Mouse (Mus musculus): ENCODE measurements around the gene Clasp1. TPM values are rescaled to one million over a fixed set of nuclear protein-coding genes. Genes with fewer than 3 reads are reported as not detected.

Gene Clasp1
- total and polyA plus RNA-seq, 3 experiments, result 13.9 to 21.3 TPM; not detected in 1

DNA sequence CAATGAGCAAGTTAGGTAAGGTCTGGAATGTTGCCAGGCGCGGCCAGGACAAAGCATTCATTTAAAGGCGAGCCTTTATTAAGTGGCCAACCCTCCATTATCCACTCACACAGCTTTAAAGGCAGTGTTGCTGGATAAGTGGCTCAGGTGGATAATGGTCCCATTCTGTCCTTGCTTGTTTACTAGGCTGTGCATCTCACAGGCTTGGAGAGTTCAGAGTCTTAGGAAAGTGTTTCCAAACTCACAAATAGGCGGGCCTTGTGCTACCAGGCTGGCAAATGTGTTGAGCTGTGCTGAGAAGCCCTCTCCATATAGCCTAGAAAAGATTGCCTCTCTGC, 92.5 kb downstream of the Clasp1 start:
- no peaks in the 10 kb centered on the region for H3K9me3 ChIP-seq (replicated peaks; ENCODE audit: insufficient read depth, low read length)
- peak overlapping the region; percentile 16 for H3K9ac ChIP-seq (ENCODE audit: control insufficient read depth, low read depth, low read length, poor library complexity, severe bottlenecking)
- peak; percentile 67 for DNase-seq (ENCODE audit: low read depth, low spot score)
- TF ChIP-seq SIN3A (IDR thresholded peaks at IDR 0.05; ENCODE audit: low read length) (peak; percentile 9; the same call in 1 of the 2 replicates), BHLHE40 (IDR thresholded peaks at IDR 0.05; ENCODE audit: borderline replicate concordance, low read depth, low read length) (no peak)
- no peaks in the 10 kb centered on the region for H3K27me3 ChIP-seq (ENCODE audit: control insufficient read depth in 1 of 2, insufficient read depth in 2 of 2, low read length in 2 of 2)
- H3K79me2 ChIP-seq (ENCODE audit: control insufficient read depth, insufficient read depth, low read length, poor library complexity), result no peaks in the 10 kb centered on the region
- H3K27ac ChIP-seq (ENCODE audit: control insufficient read depth, low read depth, low read length), result peak overlapping the region; percentile 82
- peak overlapping the region in 1 of 2 experiments; percentile 14; a peak in 2 of 4 replicates for H3K4me3 ChIP-seq (ENCODE audit: control insufficient read depth in 1 of 2, insufficient read depth in 1 of 2, low read depth in 2 of 2, low read length in 2 of 2)
- H3K4me1 ChIP-seq (ENCODE audit: control insufficient read depth in 1 of 2, insufficient read depth in 2 of 2, low read length in 2 of 2), result peaks cover 55 to 78% of the 10 kb centered on the region in 2 experiments
- peaks cover 2 to 74% of the 10 kb centered on the region in 2 experiments; a peak in 3 of 4 replicates for H3K36me3 ChIP-seq (ENCODE audit: control insufficient read depth in 1 of 2, insufficient read depth in 2 of 2, low read length in 2 of 2)

DNA sequence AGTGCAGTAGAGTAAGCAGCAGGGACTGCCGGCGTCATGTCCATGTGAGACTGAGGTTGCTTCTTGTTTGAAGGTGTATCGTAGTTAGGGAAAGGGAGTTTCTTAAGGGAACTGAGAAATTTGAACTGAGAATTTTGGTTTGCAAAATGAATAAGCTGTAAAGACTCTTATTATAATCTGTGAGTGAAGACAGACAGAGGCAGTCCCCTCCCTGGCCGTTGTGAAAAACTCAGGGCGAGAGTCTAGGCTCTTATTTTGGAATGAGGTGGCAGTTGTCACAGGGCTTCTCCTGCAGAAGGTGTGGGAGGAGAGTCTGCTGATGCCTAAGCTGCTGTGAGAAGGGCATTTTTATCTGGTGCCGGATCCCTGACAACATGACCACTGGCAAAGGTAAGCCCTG, 92.8 kb downstream of the Clasp1 start:
- peak overlapping the region in 1 of 2 experiments; percentile 14; a peak in 1 of 4 replicates for H3K4me3 ChIP-seq (ENCODE audit: control insufficient read depth in 1 of 2, insufficient read depth in 1 of 2, low read depth in 2 of 2, low read length in 2 of 2)
- H3K27ac ChIP-seq (ENCODE audit: control insufficient read depth, low read depth, low read length), result peak overlapping the region; percentile 82
- peak overlapping the region; percentile 16 for H3K9ac ChIP-seq (ENCODE audit: control insufficient read depth, low read depth, low read length, poor library complexity, severe bottlenecking)
- no peaks in the 10 kb centered on the region for H3K27me3 ChIP-seq (ENCODE audit: control insufficient read depth in 1 of 2, insufficient read depth in 2 of 2, low read length in 2 of 2)
- no peaks in the 10 kb centered on the region for H3K79me2 ChIP-seq (ENCODE audit: control insufficient read depth, insufficient read depth, low read length, poor library complexity)
- no peaks in the 10 kb centered on the region for H3K9me3 ChIP-seq (replicated peaks; ENCODE audit: insufficient read depth, low read length)
- peak; percentile 40; the same call in 1 of the 2 replicates for TF ChIP-seq ETS1 (IDR thresholded peaks at IDR 0.05; ENCODE audit: low read depth, low read length)
- TF ChIP-seq MAZ (IDR thresholded peaks at IDR 0.05; ENCODE audit: low read depth, low read length), result no peak
- TF ChIP-seq MXI1 (IDR thresholded peaks at IDR 0.05; ENCODE audit: low read depth, low read length), result 0 out of 2 replicates have a peak, but pooled peaks have one; percentile 33
- TF ChIP-seq SIN3A (IDR thresholded peaks at IDR 0.05; ENCODE audit: low read length), result 0 out of 2 replicates have a peak, but pooled peaks have one; percentile 7
- TF ChIP-seq TCF12 (IDR thresholded peaks at IDR 0.05; ENCODE audit: low read depth, low read length), result no peak
- TF ChIP-seq ZNF384 (IDR thresholded peaks at IDR 0.05; ENCODE audit: low read depth, low read length), result 0 out of 2 replicates have a peak, but pooled peaks have one; percentile 20
- no peak for TF ChIP-seq CTCF (IDR thresholded peaks at IDR 0.05 in 2 of 3, conservative IDR thresholded peaks at IDR 0.05 in 1 of 3; ENCODE audit: control insufficient read depth in 1 of 3, insufficient read depth in 1 of 3, low read depth in 2 of 3, low read length in 3 of 3, poor library complexity in 1 of 3, severe bottlenecking in 1 of 3)
- no peak for TF ChIP-seq MEF2A (IDR thresholded peaks at IDR 0.05; ENCODE audit: extremely low read depth, insufficient replicate concordance, low read depth, low read length, poor library complexity, severe bottlenecking)
- no peak for TF ChIP-seq CHD2 (IDR thresholded peaks at IDR 0.05; ENCODE audit: low read length)
- TF ChIP-seq ZKSCAN1 (IDR thresholded peaks at IDR 0.05; ENCODE audit: low read depth, low read length), result no peak
- no peak for TF ChIP-seq USF2 (IDR thresholded peaks at IDR 0.05; ENCODE audit: borderline replicate concordance in 1 of 2, insufficient read depth in 1 of 2, low read depth in 1 of 2, low read length in 2 of 2)
- H3K36me3 ChIP-seq (ENCODE audit: control insufficient read depth in 1 of 2, insufficient read depth in 2 of 2, low read length in 2 of 2), result peaks cover 2 to 71% of the 10 kb centered on the region in 2 experiments; a peak in 3 of 4 replicates
- peak; percentile 23 for DNase-seq (ENCODE audit: low read depth, low spot score)
- peaks cover 51 to 76% of the 10 kb centered on the region in 2 experiments for H3K4me1 ChIP-seq (ENCODE audit: control insufficient read depth in 1 of 2, insufficient read depth in 2 of 2, low read length in 2 of 2)

Measured in MEL (cell line).